Mouse (Mus musculus) mesoderm, embryonic 11.5 days (tissue): ENCODE results near the gene Ppp1r21.
A peak's percentile ranks its signal among the peaks of the same experiment; 100 is the strongest.

ENCODE experiments used
- DNase-seq: peaks from one replicate; pipeline ENCODE4 v3.0.0-alpha.2; 2012; ENCODE audit warnings: low read depth, low spot score

The Ppp1r21 gene

DNA sequence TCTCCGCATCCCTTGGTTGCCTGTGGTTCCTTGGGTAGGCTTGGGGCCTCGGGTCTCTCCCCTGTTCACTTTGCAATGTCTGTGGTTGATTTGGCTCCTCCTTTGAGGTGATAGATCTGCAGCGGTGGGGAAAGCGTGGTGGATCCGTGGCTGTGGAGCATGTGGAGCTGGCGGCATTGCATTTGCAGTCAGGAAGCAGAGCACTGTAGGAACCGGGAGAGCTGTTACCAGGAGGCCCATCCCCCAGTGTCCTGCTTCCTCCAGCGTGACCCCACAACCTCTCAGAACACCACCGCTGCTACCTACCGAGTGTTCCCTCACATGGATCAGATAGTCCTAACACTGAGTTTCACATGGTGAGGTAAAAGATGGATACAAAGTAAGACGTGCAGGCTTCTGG, 40.9 kb downstream of the Ppp1r21 start:
- no peak for DNase-seq

DNA sequence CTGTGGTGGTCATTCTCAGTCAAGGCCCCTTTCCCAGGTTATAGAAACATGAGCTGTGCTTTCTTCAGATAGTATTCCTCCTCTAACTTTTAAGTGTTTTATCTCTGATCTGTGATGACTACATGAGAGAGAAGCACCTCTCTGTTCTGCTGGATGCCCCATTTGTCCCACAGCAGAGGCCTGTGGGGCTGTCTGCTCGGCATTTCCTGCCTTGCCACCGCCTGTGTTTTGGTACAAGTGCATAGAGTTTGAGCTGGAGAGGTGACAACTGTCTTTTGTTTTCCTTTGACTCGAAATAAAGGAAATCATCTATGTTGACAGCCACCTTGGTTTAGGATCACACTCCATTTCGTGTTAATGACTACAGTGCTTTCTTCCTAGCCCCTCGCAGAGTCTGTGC, 44.9 kb downstream of the Ppp1r21 start:
- no peak for DNase-seq

DNA sequence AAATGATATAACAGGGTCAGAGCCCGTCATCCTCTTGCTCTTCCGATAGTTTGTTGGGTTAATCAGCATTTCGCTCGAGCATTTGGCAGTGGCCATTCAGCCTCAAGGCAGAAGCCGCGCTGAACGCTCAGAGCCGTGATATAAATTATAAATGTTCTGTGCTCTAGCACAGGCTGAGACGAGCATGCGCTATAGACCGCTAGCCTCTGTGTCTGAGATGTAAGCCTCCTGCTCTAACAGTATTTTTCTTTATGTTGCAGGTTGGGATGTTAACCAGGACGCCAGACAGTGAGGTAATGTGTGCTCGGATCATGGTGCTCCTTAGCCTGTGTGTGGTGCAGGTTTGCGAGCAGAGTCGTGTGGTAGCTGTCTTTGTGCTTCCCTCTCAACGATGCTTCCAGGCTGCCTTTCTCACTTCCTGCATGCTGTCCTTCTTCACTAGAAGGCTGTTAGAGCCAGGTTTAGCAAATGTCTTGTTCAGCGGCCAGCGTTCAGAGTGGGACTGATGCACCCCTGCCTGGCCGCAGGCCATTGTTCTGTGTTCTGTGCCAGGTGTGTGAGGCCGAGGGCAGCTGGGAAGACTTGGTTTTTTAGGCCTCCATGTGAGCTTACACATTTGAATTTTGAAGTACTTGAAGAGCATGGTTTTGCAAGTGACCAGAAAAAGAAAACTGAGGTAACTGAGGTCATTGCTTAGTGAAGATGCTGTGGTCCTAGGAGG, 48.8 kb downstream of the Ppp1r21 start:
- DNase-seq: no peak

DNA sequence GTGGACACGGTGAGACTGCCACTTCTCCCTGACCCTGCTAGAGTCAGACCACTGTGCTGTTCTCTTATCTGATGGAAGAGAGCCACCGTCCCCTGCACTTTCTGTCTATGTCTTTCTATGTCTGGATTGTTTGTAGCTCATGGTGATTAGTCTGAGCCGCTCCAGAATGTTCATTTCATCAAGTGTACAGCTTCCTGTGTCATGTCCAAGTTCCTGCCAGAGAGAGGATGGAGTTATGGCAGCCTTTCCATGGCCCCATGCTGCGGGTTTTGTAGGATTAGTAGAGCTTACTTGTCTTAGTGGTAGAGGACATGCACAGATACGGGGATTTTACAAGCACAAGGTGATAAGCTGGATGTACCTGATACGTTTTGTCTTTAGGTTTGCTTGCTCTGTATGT, 50.6 kb downstream of the Ppp1r21 start:
- no peak for DNase-seq

DNA sequence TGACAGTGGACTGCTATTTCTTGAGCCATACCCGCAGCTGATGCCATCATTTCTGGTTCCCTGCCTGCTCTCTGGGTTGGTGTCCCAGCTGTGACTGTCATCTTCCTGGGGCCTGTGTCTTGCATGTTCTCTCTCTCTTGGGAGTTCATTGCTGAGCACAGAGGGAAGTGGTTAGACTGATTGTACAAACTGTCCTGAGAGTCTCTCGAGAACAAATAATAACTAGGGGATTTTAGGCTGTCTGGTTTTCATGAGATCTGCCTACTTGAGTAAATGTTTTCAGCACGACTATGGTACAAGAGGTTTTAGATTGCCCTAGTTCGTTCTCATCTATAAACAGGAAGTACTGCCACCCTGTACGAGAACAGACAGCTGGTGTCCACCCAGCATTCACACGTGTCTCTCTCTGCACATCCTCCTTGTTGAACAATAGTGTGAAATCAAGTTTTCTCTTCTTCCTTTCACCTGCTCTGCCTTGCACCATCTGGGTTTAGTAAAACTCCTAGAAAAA, 51.6 kb downstream of the Ppp1r21 start:
- no peak for DNase-seq

DNA sequence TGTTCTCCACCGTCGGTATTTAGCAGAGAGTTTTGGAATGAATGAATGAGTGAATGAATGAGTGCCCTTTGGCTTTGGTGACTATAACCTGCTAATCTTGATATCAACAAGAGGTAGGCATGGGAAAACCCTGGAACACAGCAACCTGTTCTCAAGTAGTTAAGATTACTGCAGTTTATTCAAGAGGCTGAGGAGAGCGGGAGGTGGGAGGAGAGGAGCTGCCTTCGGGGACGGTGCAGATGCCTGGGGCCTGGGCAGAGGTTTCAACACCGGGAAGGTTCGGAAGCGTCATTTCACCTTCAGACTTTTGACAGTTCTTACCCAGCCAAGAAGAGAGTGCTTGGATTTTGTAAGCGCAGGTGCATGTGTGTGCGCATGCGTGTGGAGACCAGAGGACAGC, 53.1 kb downstream of the Ppp1r21 start:
- DNase-seq: no peak

DNA sequence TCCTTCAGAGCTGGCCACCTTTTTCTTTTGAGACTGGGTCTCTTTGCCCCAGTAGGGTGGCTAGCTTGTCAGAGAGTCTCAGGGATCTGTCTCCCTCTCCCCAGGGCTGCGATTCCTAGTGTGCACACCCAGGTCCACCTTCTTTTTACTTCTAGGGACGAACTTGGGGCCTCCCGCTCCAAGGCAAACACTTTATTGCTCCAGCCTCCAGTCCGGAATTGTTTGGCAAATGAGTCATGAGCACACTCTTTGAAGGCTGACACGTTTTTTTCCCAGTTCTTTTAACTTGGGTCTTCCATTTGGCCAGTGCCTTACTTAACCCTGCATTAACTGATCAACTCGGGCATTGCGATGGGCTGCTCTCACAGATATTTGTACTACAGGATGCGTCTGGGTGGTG, 53.5 kb downstream of the Ppp1r21 start:
- DNase-seq: no peak

DNA sequence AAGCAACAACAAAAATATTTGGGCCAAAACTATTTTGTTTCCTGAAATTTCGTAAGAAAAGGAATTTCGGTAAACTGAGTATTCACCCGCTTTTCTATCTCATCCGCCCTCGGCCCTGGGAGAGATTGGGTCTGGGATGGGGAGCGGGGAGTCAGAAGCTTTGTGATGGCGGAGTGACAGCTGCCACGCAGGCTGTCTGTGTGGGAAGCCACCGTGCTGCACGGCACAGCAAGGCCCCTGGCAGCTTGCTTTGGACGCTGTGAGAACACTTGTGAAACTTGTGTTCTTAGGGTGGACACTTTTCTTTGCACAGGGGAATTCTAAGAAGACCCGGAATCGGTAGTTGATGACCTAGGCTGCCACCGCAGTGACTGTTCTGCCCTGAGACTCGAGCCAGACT, 57.5 kb downstream of the Ppp1r21 start:
- DNase-seq: no peak

DNA sequence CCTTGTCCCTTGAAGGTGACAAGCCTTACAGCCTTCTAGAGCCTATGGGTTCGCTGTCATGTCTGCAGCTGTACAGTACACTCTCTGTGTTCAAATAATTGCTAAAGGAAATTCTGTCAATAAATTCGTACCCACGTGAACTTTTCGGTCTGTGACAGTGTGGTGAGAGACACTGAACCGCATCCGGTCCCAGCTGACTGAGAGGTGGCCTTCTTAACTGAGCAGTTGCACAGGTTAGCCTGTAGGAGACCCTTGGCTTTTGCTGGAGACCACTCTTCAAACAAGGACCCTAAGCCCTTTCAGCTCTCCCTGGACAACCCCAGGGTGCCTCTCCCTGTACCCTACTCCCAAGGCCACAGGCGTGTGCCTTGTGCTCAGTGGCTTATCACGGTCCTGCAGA, 58.3 kb downstream of the Ppp1r21 start:
- DNase-seq: no peak

DNA sequence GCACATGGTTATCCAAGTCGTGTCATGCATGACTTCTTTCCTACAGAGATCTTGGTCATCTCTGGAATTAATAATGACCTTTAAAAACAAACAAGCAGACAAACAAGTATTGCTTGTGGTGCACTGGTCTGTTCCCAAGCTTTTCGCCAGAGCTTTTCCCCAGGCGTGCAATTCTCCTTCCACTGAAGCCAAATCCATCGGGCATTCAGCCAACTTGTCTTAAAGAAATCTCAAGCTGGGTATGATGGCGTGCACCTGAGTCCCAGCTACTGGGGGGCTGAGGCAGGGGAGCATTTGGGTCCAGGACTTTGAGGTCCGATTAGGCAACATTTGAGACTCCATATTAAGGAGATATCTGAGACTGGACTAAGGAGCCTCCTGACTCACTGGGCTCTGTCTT, 60.3 kb downstream of the Ppp1r21 start:
- no peak for DNase-seq

DNA sequence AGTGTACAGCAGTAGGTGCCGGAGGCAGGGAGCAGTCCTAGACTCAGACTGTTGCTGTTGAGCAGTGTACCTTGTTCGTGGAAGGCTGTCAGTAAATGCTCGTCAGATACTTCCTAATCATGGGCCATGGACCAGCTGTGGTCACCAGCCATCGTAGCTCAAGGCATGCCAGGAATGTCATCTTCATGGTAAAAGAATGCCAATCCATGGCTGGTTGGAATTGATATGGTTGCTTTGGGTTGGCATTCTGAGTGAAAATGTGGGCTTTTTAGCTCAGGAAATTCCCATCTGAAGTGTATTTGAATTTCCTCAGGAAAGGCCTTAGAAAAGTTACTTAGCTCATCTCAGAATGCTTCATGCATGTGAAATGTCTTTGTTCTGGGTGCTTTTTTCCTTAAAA, 65.2 kb downstream of the Ppp1r21 start:
- DNase-seq: no peak

DNA sequence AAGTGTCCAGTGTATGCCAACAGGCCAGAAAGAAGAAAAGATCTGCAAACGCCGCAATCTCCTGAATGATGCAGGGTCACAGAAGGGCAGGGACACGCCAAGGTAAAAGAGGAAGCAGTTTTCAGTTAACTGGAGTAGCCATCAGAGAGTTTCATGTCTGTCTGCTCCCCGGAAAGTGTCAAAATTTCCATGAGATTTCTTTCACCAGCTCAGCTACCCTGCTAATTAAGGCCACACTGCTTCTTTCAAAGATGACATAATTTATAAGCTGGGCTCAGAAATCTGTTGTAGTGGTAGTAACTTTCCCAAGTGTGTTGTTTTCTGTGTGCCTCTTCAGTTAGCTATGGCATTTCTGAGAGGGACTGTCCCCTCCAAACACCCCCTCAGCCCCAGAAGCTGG, 66.2 kb downstream of the Ppp1r21 start:
- DNase-seq: no peak

DNA sequence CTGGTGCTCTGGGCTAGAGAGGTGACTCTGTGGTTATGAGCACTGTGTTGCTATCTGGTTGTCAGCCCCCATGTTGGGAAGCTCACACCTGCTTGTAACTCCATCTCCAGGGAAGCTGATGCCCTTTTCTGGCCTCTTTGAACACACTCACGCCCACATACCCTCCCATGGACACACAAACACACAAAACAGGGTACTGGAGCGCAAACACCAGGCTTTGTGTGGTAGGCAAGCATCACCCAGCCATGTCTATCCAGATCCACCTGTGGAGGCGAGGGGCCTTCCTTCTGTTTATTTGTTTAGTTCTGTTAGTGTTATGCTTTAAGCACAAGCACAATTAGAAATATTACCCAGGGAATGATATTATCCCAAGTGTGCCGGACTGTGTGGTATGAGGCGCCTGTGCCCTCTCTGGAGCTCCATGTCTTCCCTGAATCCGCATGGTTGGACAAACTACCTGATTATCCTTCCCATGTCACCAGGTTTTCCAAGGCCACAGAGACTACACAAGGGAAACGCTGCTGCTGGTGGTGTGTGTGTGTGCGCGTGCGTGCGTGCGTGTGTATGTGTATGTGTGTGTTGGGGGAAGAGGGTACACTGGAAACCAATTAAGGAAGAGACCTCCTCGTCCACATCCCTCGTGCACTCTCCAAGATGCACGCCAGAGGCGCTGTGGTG, 66.8 kb downstream of the Ppp1r21 start:
- no peak for DNase-seq

DNA sequence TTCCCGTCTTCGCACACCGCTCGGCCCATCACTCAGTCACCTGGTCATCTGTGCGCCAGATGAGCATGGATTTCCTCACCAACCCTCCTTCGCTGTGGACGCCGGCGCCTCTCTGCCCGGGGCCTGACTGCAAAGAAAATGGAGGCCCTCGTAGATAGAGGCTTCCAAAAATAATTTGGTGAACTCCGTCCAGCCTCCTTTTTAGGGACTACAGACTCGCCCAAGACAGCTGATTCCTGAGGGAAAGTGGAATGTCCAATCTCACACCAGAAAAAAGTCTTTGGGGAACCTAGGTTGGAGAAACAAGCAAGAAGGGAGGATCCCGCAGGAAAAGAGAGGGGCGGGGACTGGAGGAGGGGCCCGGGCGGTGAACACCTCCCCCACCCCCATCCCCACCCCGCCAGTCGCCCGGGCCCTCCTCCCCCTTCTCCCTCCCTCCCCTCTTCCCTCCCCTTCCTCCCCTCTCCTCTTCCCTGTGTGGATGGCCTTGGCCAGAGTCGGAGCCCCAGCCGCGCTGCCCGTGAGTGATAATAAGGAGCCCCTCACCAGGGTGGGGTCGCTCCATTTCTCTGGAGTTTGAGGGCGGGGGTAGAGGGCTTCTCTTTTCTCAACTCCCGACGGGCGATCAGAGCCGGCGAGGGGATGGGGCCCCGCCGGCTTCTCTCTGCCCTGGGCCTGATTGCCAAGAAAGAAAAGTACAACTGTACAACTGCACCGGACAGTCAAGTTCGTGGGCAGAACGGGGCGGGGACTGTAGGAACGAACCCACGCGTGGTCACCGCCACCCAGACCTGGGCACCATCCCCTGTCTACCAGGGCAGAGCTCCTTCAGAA, 67.5 kb downstream of the Ppp1r21 start, which contains the start of gene Ston1:
TSS of gene Ston1 (plus strand) at position 463 of the 834 bp plus-strand sequence.
- peak; percentile 92 for DNase-seq

DNA sequence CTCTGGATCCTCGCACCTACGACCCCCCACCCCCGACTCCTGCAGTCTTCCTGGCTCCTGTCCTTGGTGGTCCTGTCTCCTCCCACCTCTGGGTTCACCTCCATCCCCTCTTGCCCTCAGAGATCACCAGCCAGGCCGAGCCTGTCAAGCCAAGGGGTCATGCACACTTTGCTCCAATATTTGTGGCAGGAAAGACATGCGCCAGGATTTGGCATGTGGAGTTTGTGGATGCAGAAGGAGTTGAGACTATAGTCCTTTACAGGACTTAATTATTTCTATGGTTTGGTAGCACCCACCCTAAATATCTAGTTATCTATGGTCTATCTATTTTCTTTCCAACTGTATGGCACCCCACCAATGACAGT, 68.1 kb downstream of the Ppp1r21 start:
- no peak for DNase-seq

DNA sequence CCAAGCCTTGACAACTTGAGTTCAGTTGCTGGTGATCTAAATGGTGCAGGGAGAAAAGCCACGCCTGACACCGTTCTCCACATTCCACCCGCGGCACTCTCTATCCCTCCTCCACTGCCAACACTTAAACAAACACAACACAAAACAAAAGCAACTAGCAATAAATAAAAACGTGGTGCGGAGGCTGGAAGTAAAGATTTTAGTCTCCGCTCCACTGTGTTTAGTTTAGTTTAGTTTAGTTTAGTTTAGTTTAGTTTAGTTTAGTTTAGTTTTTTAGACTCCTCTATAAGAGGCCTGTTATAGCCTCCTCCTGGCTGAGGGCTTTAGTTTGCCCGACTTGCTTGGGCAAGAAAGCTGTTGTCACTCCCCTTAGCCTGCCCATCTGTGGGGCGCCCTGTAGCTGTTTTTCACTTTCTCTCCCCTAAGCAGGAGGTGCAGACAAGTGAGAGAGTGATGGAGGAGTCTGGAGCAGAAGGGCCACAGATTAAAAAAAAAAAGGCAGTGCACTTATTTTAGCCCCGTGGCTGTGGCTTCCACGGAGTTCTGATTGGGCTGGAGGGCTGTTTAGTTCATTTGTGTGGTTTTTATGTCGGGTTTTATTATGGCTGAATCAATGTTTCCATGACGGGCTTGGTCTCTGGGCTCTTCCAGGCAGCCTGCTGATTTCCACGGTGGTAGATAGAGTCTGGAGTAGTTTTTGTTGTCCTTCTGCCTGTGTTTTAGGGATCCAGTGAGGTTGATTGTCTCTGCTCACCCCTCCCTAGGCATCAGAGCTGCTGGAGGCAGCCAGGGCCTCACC, 68.9 kb downstream of the Ppp1r21 start:
- no peak for DNase-seq

DNA sequence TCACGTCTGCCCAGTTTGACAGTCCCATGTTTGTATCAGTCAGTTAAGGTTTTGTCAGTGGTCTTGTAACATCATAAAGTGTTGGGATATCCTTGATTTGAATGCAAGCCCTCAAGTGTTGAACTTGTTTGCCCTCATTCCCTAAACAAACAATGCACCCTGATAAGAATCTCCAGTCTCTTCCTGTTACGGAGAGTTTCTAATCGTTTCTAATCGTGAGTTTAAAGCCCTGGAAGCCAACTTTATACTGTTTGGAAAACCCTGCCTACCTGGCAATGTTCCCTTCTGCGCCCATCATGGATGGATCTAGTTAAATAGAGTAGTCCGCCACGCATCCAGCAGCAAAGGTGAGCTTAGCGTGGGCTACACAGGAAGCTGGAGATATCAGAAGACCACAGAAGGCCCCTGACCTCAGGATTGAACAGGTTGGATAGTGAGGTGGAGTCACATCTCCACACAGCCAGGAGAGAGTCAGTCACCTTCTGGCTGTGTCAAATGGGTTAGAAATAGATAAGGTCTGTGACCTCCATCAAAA, 70.6 kb downstream of the Ppp1r21 start:
- DNase-seq: no peak

DNA sequence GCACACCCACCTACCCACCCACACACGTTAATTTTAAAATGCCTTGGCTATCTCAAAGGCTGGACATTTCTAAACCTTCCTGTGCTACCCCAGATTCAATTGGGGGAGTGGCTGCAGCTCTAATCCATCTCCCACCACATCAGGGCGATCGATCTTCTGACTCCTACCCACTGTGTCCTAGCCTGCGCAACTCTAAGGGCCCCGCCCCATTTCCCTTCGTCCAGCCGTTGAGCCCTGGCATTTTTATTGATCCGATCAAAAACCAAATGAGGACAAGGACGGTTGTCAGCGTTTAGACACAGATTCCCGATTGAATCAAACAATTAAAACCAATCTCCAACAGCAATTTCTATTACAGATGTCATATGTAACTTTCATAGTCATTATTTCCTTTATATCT, 74.0 kb downstream of the Ppp1r21 start:
- no peak for DNase-seq

DNA sequence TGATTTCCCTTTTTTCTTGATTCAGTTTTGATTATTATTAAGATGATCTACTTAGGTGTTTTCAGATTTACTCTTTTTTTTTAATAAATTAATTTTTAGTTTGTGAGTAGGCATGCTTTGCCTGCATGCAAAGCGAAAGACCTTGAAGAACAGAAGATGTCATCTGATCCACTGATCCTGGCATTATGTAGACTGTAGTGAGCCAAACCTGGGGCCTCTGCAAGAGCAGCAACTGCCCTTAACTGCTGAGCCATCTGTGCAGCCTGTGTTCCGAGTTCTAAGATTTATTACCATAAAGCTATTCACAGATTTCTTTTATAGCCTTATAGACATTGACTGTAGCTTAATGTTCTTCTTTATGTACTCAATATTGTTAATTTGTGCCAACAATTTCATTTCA, 76.1 kb downstream of the Ppp1r21 start:
- no peak for DNase-seq

DNA sequence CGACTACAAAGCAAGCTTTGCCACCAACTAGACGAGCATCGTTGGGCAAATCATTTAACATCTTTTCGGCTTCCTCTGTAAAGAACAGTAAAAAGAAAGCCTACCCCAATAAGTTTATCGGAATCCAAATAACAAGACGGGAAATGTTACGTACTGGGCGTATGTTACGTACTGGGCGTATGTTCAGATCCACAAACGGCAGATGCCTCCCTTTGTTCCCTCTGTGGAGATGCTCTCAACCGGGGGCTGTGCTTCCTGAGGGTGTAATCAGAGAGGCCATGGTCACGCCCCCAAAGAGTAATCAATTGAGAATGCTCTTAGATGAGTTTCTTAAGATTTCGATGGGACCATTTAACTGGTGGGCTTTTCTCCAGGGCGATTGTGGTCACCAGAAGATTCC, 79.4 kb downstream of the Ppp1r21 start:
- no peak for DNase-seq

DNA sequence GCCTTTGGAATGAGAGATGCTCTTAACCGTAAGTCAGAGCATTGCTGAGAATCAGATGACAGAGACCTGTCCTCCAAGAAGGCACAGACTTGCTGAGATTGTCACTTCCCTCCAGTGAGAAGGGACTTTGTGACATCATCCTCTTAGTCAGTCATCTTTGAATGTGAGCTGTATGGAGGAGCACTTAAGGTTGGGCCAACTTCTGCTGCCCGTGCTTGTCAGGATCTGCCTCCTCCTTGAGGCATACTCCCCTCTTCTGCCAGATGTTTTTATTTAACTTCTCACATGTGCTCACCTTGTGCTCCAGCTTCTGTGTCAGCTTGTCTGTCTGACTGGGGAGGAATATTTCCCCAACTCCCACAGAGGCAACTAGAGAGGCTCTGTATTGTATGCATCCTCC, 81.1 kb downstream of the Ppp1r21 start:
- no peak for DNase-seq
